Mouse (Mus musculus): Measurements from ENCODE around the gene Gm49394.
A peak's percentile ranks its signal among the peaks of the same experiment; 100 is the strongest.

GRCm38 (mm10) chr7:142610627-142611406 lies 58.9 kb downstream of the Gm49394 start:
- TF ChIP-seq E2F4 (IDR thresholded peaks at IDR 0.05; ENCODE audit: insufficient replicate concordance, low read depth, low read length) = no peak
- TF ChIP-seq POLR2A (IDR thresholded peaks at IDR 0.05; ENCODE audit: low read depth, low read length) = no peak
- TF ChIP-seq CTCF (conservative IDR thresholded peaks at IDR 0.05 in 1 of 2, IDR thresholded peaks at IDR 0.05 in 1 of 2; ENCODE audit: low read depth in 2 of 2, low read length in 2 of 2) = peak; percentile 49 to 74
- TF ChIP-seq RCOR1 (conservative IDR thresholded peaks at IDR 0.05; ENCODE audit: low read depth, low read length) = no peak

Measured in CH12.LX (cell line).